Mouse (Mus musculus) hindbrain, embryonic 11.5 days (tissue): ENCODE measurements at regions not wholly inside any gene's neighbourhood (a gene's known extent, or its start where the extent isn't known, plus 50 kb on each side); places are given as distances from the start of the nearest gene placed in this dataset.

Source experiments
- ATAC-seq: fragments of 200-750 bp; cut with Nextera tagmentation; 2 replicates; pipeline ENCODE4 v1.8.0; 2017; ENCODE audit warnings: mild to moderate bottlenecking, moderate TSS enrichment, moderate library complexity; ENCODE audit not compliant: low FRiP score
- DNase-seq: peaks from one replicate; pipeline ENCODE4 v3.0.0-alpha.2; 2015; ENCODE audit warnings: low spot score
- H3K27ac ChIP-seq: fragments of 300-500 bp; sonication (generic); 2 replicates; pipeline ENCODE4 v1.5.1; 2014; ENCODE audit warnings: mild to moderate bottlenecking, low read depth, low read length
- H3K27me3 ChIP-seq: fragments of 300-500 bp; sonication (generic); 2 replicates; pipeline ENCODE4 v1.6.1; 2014; ENCODE audit warnings: mild to moderate bottlenecking, low read length, moderate library complexity, mixed read lengths; ENCODE audit not compliant: control insufficient read depth, insufficient read depth
- H3K36me3 ChIP-seq: fragments of 300-500 bp; sonication (generic); 2 replicates; pipeline ENCODE4 v1.6.1; 2014; ENCODE audit warnings: mild to moderate bottlenecking, low read length, moderate library complexity, mixed read lengths; ENCODE audit not compliant: control insufficient read depth, insufficient read depth
- H3K4me1 ChIP-seq: fragments of 300-500 bp; sonication (generic); replicated peaks from 2 replicates; pipeline ENCODE4 v1.6.1; 2014; ENCODE audit warnings: low read length, mixed read lengths; ENCODE audit not compliant: control insufficient read depth, insufficient read depth
- H3K4me2 ChIP-seq: fragments of 300-500 bp; sonication (generic); replicated peaks from 2 replicates; pipeline ENCODE4 v1.6.1; 2014; ENCODE audit warnings: mild to moderate bottlenecking, low read depth, low read length
- H3K4me3 ChIP-seq: fragments of 300-500 bp; sonication (generic); 2 replicates; pipeline ENCODE4 v1.5.1; 2014; ENCODE audit warnings: low read depth, low read length
- H3K9ac ChIP-seq: fragments of 300-500 bp; sonication (generic); 2 replicates; pipeline ENCODE4 v1.6.1; 2014; ENCODE audit warnings: low read depth, low read length
- H3K9me3 ChIP-seq: fragments of 300-500 bp; sonication (generic); 2 replicates; pipeline ENCODE4 v1.6.1; 2016; ENCODE audit warnings: low read length; ENCODE audit not compliant: control insufficient read depth
- WGBS: fragments of 180-500 bp; shearing (Covaris S2); extraction: QIAGEN DNeasy Blood & Tissue Kit; methylation state at CpG from one replicate; pipeline ENCODE4 v1.1.7; 2014; 5-methylcytosine and 5-hydroxymethylcytosine counted together

DNA sequence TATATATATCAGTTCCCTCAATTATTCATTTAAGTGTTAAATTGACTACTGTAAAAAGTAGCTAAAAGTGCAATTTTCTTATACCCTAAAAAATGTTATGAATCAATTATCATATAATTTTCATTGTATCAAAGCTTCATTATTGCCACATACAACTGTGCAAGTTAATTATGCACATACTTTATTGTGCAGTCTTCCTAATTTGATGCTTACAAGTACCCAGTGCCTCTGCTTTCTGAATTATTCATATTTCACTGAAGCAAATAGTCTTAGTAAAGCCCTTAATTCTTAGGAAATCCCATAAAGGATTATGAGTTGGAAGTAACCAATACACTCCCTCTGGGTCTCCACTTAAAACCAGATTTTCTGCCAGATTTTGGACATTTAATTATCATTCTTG lies 220.5 kb upstream of the Gm8871 start:
- DNase-seq: no peak
- Histone ChIP-seq H3K27ac (no peak overlapping the region), H3K4me1 (no peaks in the 10 kb centered on the region), H3K36me3 (no peaks in the 10 kb centered on the region), H3K27me3 (no peaks in the 10 kb centered on the region), H3K4me3 (no peak overlapping the region), H3K4me2 (no peak overlapping the region), H3K9ac (no peak overlapping the region), H3K9me3 (no peaks in the 10 kb centered on the region)
- ATAC-seq: no peak

DNA sequence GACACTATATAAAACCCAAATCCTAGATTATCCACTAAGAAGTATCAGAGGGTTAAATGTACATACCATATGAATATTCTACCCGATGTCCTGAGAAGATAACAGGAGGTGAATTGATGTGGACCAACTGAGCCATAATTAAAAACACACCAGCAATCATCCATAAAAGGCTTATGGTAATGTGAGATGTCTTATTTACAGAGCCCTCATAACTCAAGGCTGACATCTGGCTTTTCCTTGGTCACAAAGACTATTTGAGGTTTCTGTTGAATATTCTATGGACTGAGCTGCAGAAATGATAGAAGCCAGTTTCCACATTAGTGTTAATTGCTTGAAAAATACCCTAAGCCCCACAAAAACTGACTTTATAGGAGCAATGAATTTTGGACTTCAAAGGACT lies 198.1 kb upstream of the Gm8871 start:
- 61% methylated on average over 1 of the region's 1 CpGs for WGBS
- ATAC-seq: no peak
- DNase-seq: no peak

DNA sequence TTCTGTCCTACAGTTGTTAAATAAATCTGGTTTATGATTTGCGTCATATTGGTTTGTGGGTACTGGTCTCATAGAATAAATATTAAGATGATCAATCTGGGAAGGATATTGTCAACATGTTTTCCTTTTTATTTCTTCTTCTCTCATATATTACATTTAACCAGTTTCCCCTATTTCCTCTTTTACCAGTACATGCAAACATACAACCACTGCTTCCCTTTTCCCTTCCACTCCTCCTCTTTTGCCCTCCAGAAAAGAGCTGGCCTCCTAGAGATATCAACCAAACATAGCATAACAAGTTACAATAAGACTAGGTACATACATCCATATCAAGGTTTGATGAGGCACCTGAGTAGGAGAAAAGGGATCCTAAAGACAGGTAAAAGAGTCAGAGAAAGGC lies 180.1 kb upstream of the Gm8871 start:
- H3K27ac ChIP-seq: no peak overlapping the region
- WGBS: 97% methylated on average over 1 of the region's 1 CpGs
- no peaks in the 10 kb centered on the region for H3K9me3 ChIP-seq
- no peak for DNase-seq
- H3K27me3 ChIP-seq: no peaks in the 10 kb centered on the region
- H3K4me2 ChIP-seq: no peak overlapping the region
- H3K36me3 ChIP-seq: no peaks in the 10 kb centered on the region
- no peak overlapping the region for H3K9ac ChIP-seq
- no peak for ATAC-seq
- H3K4me1 ChIP-seq: no peaks in the 10 kb centered on the region
- no peak overlapping the region for H3K4me3 ChIP-seq

More for the DNA sequence above, 198.1 kb upstream of the Gm8871 start:
- no peaks in the 10 kb centered on the region for H3K4me1 ChIP-seq
- no peaks in the 10 kb centered on the region for H3K9me3 ChIP-seq
- no peak overlapping the region for H3K4me2 ChIP-seq
- H3K4me3 ChIP-seq: no peak overlapping the region
- no peaks in the 10 kb centered on the region for H3K27me3 ChIP-seq
- no peaks in the 10 kb centered on the region for H3K36me3 ChIP-seq
- H3K9ac ChIP-seq: no peak overlapping the region
- H3K27ac ChIP-seq: no peak overlapping the region
